Mouse (Mus musculus) brown adipose tissue, adult 24 weeks (tissue): ENCODE measurements around the gene Med16. TPM values are rescaled to one million over a fixed set of nuclear protein-coding genes. Genes with fewer than 3 reads are reported as not detected.
A peak's percentile ranks its signal among the peaks of the same experiment; 100 is the strongest.
"Not testable (repeated sequence)": the region's sequence is repeated elsewhere in the genome, so short reads cannot be mapped to it uniquely, and the experiment has no call there.

ENCODE experiments used
- H3K27ac ChIP-seq: fragments of 200-500 bp; replicated peaks from 2 replicates; pipeline ENCODE4 v1.5.1; 2012; ENCODE audit warnings: low read depth, mild to moderate bottlenecking, low read length
- H3K4me1 ChIP-seq: fragments of 200-500 bp; 2 replicates; pipeline ENCODE4 v1.6.1; 2012; ENCODE audit warnings: low read length, mixed read lengths; ENCODE audit not compliant: control insufficient read depth, insufficient read depth, insufficient read length
- H3K4me3 ChIP-seq: fragments of 200-500 bp; 2 replicates; pipeline ENCODE4 v1.5.1; 2012; ENCODE audit warnings: low read depth, mild to moderate bottlenecking, low read length, moderate library complexity; ENCODE audit not compliant: insufficient read depth
- polyA plus RNA-seq: library from polyadenylated mRNA; stranded (reverse); fragments of >200 nt; gene quantifications from 2 replicates; pipeline ENCODE4 v1.2.4, GENCODE M21; 2012; ENCODE audit not compliant: missing spikeins, insufficient read depth, insufficient read length

The Med16 gene
- polyA plus RNA-seq, 1 experiment: 11.2 TPM

DNA sequence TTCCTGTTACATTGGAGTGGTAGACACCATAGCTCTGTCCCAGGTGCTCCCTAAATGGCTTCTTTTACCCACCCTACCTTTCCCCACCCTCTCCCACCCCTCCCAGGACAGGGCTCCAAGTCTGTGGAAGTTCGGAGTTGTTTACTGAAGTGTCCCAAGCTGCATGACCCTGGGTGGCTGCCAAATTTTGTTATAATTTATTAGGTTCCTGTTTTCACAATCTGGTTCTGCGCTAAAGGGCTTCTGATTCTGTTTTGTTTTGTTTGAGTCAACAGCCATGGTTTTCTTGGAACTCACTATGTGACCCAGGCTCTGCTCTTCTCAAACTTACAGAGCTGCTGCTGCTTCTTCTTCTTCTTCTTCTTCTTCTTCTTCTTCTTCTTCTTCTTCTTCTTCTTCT is 19.3 kb downstream of the Med16 start:
- Histone ChIP-seq H3K27ac (no peak overlapping the region), H3K4me1 (peaks cover 5% of the 10 kb centered on the region), H3K4me3 (no peak overlapping the region)

DNA sequence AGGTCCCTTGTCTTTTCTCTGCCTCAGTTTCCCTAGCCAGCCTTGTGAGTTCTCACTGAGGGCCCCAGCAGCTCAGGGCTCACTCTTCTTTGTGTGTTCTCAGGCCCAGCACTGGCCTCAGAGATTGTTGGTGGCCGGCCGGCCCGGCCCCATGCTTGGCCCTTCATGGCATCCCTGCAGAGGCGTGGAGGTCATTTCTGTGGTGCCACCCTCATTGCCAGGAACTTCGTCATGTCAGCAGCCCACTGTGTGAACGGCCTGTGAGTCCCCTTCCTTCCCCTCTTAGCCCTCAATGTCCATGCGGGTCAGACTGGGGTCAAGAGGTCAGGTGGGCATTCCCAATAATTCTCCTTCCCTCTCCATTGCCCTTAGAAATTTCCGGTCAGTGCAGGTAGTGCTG is 22.1 kb downstream of the Med16 start:
- no peak overlapping the region for H3K4me3 ChIP-seq
- no peak overlapping the region for H3K27ac ChIP-seq
- H3K4me1 ChIP-seq: peaks cover 7% of the 10 kb centered on the region

DNA sequence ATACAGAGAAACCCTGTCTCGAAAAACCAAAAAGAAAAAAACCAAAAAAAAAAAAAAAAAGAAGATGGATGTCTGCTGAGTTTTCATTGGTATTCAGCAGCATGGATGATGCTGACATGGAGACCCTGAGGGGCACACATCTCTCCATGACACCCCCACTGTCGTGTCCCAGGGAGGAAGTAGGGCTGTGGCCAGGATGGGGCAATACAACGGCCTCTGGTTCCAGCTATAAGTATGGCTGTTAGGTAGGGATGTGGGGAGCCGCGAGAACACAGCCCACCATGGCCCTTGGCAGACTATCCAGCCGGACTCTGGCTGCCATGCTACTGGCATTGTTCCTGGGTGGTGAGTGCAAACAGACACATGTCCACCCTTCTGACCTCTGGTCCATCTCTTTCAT is 22.7 kb downstream of the Med16 start, which contains the start of gene Elane:
TSS of gene Elane (plus strand) at position 194 of the 400 bp plus-strand sequence.
- H3K27ac ChIP-seq: no peak within 1 kb of the TSS
- no peak within 1 kb of the TSS for H3K4me3 ChIP-seq
- peaks cover 7% of the 10 kb centered on the region for H3K4me1 ChIP-seq

DNA sequence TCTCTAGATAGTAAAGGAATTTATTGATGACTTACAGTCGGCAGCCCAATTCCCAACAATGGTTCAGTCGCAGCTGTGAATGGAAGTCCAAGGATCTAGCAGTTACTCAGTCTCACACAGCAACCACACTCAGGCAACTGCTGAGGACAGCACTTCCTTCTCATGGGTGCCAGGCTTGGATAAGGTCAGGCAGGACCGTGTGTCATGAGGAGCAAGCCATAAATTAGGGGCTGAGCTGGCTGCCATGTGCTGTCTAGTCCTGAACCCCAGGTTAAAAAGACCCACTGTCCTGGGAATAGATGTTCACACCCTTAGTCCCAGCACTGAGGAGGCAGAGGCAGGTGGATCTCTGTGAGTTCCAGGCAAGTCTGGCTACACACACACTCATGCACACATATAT is 23.8 kb downstream of the Med16 start:
- H3K4me1 ChIP-seq, H3K4me3 ChIP-seq, H3K27ac ChIP-seq: not testable (repeated sequence)

DNA sequence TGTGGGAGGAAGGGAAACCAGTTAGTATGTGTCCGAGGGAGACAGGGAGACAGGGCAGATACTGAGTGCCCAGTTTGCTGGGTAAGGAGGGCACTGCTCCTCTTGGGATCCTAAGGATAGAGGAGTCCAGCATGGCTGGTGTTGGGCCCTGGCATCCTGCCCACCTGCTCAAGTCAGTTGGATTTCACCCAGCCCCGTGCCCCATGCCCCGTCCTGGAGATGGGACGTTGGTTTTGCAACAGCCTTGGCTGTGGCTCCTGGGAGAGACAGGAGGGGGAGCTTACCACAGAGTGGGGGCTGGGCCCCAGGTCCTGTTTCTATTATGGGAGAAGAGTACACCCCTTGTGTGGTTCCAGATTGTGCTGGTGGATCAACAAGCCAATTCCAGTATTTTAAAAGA is 24.3 kb downstream of the Med16 start:
- 0 out of 2 replicates have a peak overlapping the region, but pooled peaks have one; percentile 7 for H3K27ac ChIP-seq
- no peak overlapping the region for H3K4me3 ChIP-seq
- H3K4me1 ChIP-seq: peaks cover 3% of the 10 kb centered on the region

DNA sequence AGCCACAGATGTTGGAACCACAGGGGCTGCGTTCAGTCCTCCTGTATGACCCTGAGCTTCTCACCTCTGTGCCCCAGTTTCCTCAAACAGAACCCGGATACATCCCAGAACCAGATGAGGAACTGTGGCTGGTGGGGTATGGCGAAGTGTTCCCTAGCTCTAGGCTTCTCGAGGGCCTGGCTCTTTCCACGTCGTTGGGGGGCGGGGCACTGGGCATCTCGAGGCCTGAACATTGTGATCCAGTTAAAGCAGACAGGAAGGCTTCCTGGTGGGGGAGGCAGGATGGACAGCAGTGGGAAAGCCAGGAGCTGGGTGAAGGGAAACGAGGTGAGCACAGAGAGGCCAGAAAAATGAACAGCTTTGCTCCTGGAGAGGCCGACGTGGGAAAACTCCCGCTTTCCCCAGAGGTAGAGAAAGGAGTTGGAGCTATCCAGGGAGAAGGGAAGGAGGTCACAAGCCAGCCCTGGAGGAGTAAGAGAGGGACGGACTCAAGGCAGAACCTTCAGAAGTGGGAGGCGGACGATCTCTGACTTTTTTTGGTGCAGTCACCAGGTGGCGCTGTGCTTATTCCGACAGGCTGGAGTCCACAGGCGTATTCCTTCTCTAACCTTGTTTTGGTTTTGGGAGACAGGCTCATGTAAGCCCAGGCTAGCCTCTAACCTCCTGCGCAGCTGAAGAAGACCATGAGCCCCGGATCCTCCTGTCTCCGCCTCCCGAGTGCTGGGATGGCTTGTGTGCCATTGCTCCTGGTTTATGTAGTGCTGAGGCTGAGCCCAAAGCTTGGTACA is 25.2 kb downstream of the Med16 start:
- H3K4me3 ChIP-seq: no peak overlapping the region
- H3K4me1 ChIP-seq: peaks cover 3% of the 10 kb centered on the region
- H3K27ac ChIP-seq: no peak overlapping the region

DNA sequence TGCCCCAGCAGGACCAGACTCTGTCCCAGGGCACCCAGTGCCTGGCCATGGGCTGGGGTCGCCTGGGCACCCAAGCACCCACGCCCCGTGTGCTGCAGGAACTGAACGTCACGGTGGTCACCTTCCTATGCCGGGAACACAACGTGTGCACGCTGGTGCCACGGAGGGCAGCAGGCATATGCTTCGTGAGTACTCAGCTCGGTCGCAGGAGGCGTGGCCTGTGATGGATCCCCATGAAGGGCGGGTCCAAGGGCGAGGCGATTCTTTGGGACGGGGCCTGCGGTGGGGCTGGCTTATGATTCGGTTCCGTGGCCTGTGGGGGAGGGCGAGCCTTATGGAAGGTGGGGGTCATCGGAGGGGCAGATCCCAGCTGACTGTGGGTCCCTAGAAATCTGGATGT is 26.7 kb downstream of the Med16 start:
- Histone ChIP-seq H3K27ac (no peak overlapping the region), H3K4me3 (no peak overlapping the region), H3K4me1 (peaks cover 6% of the 10 kb centered on the region)

DNA sequence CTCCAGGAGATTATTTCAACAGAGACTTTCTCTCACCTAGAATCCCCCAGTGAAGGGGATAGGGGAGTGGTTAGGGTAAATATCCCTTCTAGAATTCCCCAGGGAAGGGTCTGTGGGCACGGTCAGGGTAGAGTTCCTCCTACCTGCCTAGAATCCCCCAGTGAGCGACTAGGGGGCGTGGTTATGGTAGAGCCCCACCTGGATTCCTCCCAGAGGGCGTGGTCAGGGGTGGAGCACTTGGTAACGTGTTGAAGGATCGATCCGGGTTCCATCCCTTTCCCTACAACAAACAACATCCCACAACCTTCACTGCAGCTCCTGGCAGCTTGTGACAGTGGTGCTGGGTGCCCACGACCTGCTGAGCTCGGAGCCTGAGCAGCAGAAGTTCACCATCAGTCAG is 28.0 kb downstream of the Med16 start:
- Histone ChIP-seq H3K4me1 (peaks cover 6% of the 10 kb centered on the region), H3K27ac (no peak overlapping the region), H3K4me3 (no peak overlapping the region)

DNA sequence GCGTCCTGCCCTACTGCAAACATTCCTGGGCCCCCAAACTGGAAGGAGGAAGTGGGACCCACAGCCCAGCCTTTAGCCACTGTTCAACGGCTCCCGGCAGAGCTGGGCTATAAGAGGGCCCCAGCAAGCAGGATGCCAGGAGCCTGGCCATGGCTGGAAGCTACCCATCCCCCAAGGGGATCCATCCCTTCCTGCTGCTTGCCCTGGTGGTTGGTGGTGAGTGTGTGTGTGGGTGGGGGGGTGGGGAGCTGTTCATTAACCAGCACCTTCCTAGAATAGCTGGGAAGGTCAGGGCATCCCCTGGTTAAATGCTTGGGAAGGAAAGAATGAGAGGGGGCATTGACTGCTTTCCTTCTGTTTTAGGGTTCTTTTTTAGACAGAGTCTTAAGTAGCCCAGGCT is 29.2 kb downstream of the Med16 start:
- Histone ChIP-seq H3K4me1 (peaks cover 6% of the 10 kb centered on the region), H3K27ac (no peak overlapping the region), H3K4me3 (no peak overlapping the region)

DNA sequence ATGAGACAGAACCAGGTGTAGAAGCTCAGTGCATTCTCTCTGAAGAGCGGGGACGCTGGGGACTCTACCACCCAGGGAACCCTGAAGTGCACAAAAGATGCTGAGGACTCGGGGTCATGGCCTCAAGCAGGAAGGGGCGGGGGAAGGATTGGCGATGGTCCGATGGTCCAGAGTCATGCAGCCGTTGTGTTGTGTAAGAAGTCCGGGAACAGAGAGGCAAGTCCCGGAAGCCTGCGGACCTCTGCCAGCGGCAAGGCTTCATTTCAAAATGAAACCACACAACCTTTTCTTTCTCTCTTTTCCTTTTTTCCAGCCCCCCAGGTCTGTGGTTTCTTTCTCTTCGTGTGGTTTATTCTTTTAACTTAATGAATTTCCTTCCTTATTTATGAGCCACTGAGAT is 31.0 kb downstream of the Med16 start:
- peak overlapping the region; percentile 17 for H3K27ac ChIP-seq
- H3K4me1 ChIP-seq: peaks cover 3% of the 10 kb centered on the region
- peak overlapping the region; percentile 7; the same call in 1 of the 2 replicates for H3K4me3 ChIP-seq

DNA sequence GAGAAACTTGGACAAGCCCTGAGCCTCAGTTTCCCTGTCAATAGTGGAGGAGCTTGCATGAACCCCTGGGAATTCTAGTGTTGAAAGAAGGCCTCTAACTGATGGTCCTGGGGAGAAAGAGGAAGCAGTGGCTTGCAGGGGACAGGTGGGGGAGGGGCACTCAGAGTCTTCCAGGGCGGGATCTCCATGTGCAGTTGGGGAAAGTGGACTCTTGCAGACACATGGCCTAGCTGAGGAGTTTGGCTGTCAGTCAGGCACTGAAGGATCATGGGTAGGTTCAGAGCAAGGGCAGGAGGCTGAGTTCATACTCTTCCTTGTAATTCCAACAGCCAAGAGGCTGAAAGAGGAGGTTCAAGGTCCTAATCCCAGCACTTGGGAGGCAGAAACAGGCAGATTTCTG is 31.5 kb downstream of the Med16 start:
- Histone ChIP-seq H3K27ac (no peak overlapping the region), H3K4me3 (no peak overlapping the region), H3K4me1 (peaks cover 3% of the 10 kb centered on the region)

DNA sequence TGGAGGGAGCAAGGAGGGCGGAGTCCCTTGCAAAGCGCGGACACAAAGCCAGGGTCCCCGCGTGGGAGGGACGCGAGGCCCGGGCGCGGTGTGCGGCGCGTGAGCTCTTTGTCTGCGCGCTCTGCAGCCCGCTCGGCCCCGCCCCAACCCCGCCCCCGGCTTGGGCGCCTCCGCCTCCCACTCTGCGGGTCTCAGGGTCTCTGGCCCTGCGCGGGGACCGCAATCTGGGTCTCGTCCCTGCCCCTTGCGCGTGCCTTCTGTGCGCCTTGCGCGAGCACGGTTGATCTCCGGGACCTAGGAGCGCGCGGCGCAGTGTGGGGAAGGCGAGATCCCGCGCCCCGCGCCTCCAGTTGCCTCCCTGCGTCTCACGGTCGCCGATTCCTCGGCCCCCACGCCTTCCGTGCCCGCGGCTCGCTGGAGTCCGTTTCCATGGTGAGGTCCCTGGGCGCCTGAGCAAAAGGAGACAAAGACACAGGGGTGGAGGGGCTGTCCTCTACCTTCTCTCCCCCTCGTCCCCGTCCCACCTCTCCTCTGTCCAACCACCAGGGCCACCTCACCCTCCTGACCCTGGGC is 34.3 kb downstream of the Med16 start, which contains the start of the genes Prtn3 and Plppr3:
TSS of gene Prtn3 (plus strand) at position 187 of the 573 bp plus-strand sequence.
TSS of gene Plppr3 (minus strand) at position 345 of the 573 bp plus-strand sequence.
- Histone ChIP-seq H3K4me3 (peak within 1 kb of the TSS; percentile 48), H3K4me1 (peaks cover 3% of the 10 kb centered on the region; the same call in 1 of the 2 replicates), H3K27ac (no peak within 1 kb of the TSS)

DNA sequence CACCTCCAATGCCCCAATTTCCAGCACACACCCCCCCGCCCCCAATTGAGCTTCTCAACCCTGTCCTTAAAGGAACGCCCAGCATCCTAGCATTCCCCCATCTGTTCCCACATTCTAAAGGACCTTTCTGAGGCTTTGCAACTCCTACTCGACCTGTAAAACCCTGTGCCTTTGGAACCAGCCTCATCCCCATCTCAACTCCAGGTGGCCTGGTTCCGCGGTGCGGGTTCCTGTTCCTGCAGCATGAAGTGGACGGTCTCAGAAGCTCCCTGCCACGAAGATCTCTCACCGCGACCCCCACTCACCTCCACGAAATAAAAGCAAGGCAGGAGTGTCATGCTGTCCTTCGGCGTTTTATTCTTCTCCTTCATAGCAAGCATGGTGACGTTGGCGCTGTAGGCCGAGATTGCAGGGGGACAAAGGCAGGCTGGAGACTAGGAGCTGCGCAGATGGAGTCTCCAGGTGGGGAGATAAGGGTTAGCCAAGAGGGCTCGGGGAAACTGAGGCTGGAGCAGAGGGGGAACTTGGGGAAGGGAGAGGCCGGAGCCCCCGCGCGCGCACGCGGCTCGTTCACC is 34.9 kb downstream of the Med16 start:
- H3K4me3 ChIP-seq: peak overlapping the region; percentile 48
- no peak overlapping the region for H3K27ac ChIP-seq
- H3K4me1 ChIP-seq: peaks cover 3% of the 10 kb centered on the region; the same call in 1 of the 2 replicates

DNA sequence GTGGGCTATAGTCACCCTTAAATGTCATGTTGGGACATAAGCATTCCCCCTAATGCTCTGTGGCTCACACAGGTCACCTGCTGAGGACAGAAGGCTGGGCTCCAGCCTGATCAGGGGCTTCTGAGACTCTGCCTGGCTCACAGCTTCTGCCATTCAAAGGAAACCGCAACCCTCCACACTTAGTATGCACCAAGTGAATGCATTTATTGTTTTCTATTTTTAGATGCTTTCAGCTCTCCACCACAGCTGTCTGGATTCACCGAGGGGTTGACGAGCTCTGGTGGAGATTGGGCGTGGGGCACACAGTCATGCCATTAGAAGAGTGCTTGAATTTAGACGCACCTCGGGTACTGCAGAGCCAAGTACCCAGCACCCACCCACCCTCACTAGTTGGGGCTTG is 35.4 kb downstream of the Med16 start:
- H3K4me1 ChIP-seq: peaks cover 3% of the 10 kb centered on the region; the same call in 1 of the 2 replicates
- no peak overlapping the region for H3K4me3 ChIP-seq
- H3K27ac ChIP-seq: no peak overlapping the region

DNA sequence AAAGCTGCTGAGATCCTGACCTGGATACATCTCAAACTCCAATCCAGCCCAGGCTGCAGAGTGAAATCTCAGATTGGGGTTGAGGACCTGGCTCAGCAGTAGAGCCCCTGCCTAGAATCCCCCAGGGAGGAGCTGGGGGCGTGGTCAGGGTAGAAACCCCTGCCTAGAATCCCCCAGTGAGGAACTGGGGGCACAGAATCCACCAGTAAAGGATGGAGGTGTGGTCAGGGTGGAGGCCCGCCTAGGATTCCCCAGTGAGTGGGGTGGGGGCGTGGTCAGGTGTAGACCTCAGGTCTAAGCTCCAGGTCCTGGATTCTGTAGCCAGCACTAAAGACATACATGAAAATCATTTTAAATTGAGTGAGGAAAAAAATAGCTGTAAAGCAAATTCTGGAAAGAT is 35.9 kb downstream of the Med16 start:
- Histone ChIP-seq H3K4me1 (no peaks in the 10 kb centered on the region), H3K4me3 (no peak overlapping the region), H3K27ac (no peak overlapping the region)
